Mouse (Mus musculus): ENCODE data around the gene Ttc7. TPM values are rescaled to one million over a fixed set of nuclear protein-coding genes. Genes with fewer than 3 reads are reported as not detected.

Ttc7 gene
- polyA plus RNA-seq, 1 experiment = 88.6 TPM

- WGBS = 78% methylated on average over 22 of the region's 22 CpGs
- DNase-seq (ENCODE audit: low read depth in 1 of 2, low spot score in 2 of 2) = no peak
- peaks cover 13% of the 10 kb centered on the region; the same call in 1 of the 2 replicates for H3K4me1 ChIP-seq (ENCODE audit: control insufficient read depth, insufficient read depth, insufficient read length)
- no peaks in the 10 kb centered on the region for H3K27me3 ChIP-seq (ENCODE audit: control insufficient read depth, insufficient read depth, low read length)
- TF ChIP-seq POLR2A (IDR thresholded peaks at IDR 0.05; ENCODE audit: low read depth, low read length) (no peak), CTCF (IDR thresholded peaks at IDR 0.05; ENCODE audit: extremely low read depth, insufficient read depth, insufficient read length, insufficient replicate concordance) (no peak)
- peaks cover 46% of the 10 kb centered on the region for H3K36me3 ChIP-seq (ENCODE audit: control insufficient read depth, insufficient read depth, low read length)
- no peak overlapping the region for H3K4me3 ChIP-seq (ENCODE audit: extremely low read depth, insufficient read depth, insufficient read length)
- no peak overlapping the region for H3K27ac ChIP-seq (ENCODE audit: insufficient read depth, low read length)
Measured at GRCm38 (mm10) chr17:87330250-87330920, 47.7 kb downstream of the Ttc7 start.

- Histone ChIP-seq H3K27ac (ENCODE audit: insufficient read depth, low read length) (no peak overlapping the region), H3K4me3 (ENCODE audit: extremely low read depth, insufficient read depth, insufficient read length) (no peak overlapping the region), H3K4me1 (ENCODE audit: control insufficient read depth, insufficient read depth, insufficient read length) (peaks cover 8% of the 10 kb centered on the region; the same call in 1 of the 2 replicates), H3K36me3 (ENCODE audit: control insufficient read depth, insufficient read depth, low read length) (peaks cover 50% of the 10 kb centered on the region), H3K27me3 (ENCODE audit: control insufficient read depth, insufficient read depth, low read length) (no peaks in the 10 kb centered on the region)
- WGBS = 22% methylated on average over 11 of the region's 11 CpGs
- TF ChIP-seq CTCF (IDR thresholded peaks at IDR 0.05; ENCODE audit: extremely low read depth, insufficient read depth, insufficient read length, insufficient replicate concordance) = no peak
- TF ChIP-seq POLR2A (IDR thresholded peaks at IDR 0.05; ENCODE audit: low read depth, low read length) = no peak
- no peak for DNase-seq (ENCODE audit: low read depth in 1 of 2, low spot score in 2 of 2)
Measured at GRCm38 (mm10) chr17:87330921-87331291, 48.2 kb downstream of the Ttc7 start.

GRCm38 (mm10) chr17:87331336-87332141 is 48.9 kb downstream of the Ttc7 start:
- H3K4me3 ChIP-seq (ENCODE audit: extremely low read depth, insufficient read depth, insufficient read length) = no peak overlapping the region
- H3K27ac ChIP-seq (ENCODE audit: insufficient read depth, low read length) = no peak overlapping the region
- WGBS = 74% methylated on average over 11 of the region's 11 CpGs
- H3K27me3 ChIP-seq (ENCODE audit: control insufficient read depth, insufficient read depth, low read length) = no peaks in the 10 kb centered on the region
- DNase-seq (ENCODE audit: low read depth in 1 of 2, low spot score in 2 of 2) = no peak
- no peak for TF ChIP-seq POLR2A (IDR thresholded peaks at IDR 0.05; ENCODE audit: low read depth, low read length)
- TF ChIP-seq CTCF (IDR thresholded peaks at IDR 0.05; ENCODE audit: extremely low read depth, insufficient read depth, insufficient read length, insufficient replicate concordance) = no peak
- peaks cover 54% of the 10 kb centered on the region for H3K36me3 ChIP-seq (ENCODE audit: control insufficient read depth, insufficient read depth, low read length)
- H3K4me1 ChIP-seq (ENCODE audit: control insufficient read depth, insufficient read depth, insufficient read length) = peaks cover 7% of the 10 kb centered on the region; the same call in 1 of the 2 replicates

GRCm38 (mm10) chr17:87332142-87332815 is 49.6 kb downstream of the Ttc7 start:
- no peak for DNase-seq (ENCODE audit: low read depth in 1 of 2, low spot score in 2 of 2)
- 86% methylated on average over 9 of the region's 9 CpGs for WGBS
- no peak overlapping the region for H3K4me3 ChIP-seq (ENCODE audit: extremely low read depth, insufficient read depth, insufficient read length)
- peaks cover 60% of the 10 kb centered on the region for H3K36me3 ChIP-seq (ENCODE audit: control insufficient read depth, insufficient read depth, low read length)
- H3K27ac ChIP-seq (ENCODE audit: insufficient read depth, low read length) = no peak overlapping the region
- no peaks in the 10 kb centered on the region for H3K27me3 ChIP-seq (ENCODE audit: control insufficient read depth, insufficient read depth, low read length)
- peaks cover under 1% of the 10 kb centered on the region; the same call in 1 of the 2 replicates for H3K4me1 ChIP-seq (ENCODE audit: control insufficient read depth, insufficient read depth, insufficient read length)
- TF ChIP-seq POLR2A (IDR thresholded peaks at IDR 0.05; ENCODE audit: low read depth, low read length) (no peak), CTCF (IDR thresholded peaks at IDR 0.05; ENCODE audit: extremely low read depth, insufficient read depth, insufficient read length, insufficient replicate concordance) (no peak)

GRCm38 (mm10) chr17:87332887-87333286 is 50.2 kb downstream of the Ttc7 start:
- Histone ChIP-seq H3K27ac (ENCODE audit: insufficient read depth, low read length) (no peak overlapping the region), H3K4me3 (ENCODE audit: extremely low read depth, insufficient read depth, insufficient read length) (no peak overlapping the region), H3K36me3 (ENCODE audit: control insufficient read depth, insufficient read depth, low read length) (peaks cover 65% of the 10 kb centered on the region), H3K27me3 (ENCODE audit: control insufficient read depth, insufficient read depth, low read length) (no peaks in the 10 kb centered on the region), H3K4me1 (ENCODE audit: control insufficient read depth, insufficient read depth, insufficient read length) (no peaks in the 10 kb centered on the region)
- DNase-seq (ENCODE audit: low read depth in 1 of 2, low spot score in 2 of 2) = no peak
- WGBS = 86% methylated on average over 6 of the region's 6 CpGs
- TF ChIP-seq CTCF (IDR thresholded peaks at IDR 0.05; ENCODE audit: extremely low read depth, insufficient read depth, insufficient read length, insufficient replicate concordance) (no peak), POLR2A (IDR thresholded peaks at IDR 0.05; ENCODE audit: low read depth, low read length) (no peak)

GRCm38 (mm10) chr17:87334162-87334561 is 51.5 kb downstream of the Ttc7 start:
- DNase-seq (ENCODE audit: low read depth in 1 of 2, low spot score in 2 of 2) = no peak
- H3K27me3 ChIP-seq (ENCODE audit: control insufficient read depth, insufficient read depth, low read length) = no peaks in the 10 kb centered on the region
- no peaks in the 10 kb centered on the region for H3K4me1 ChIP-seq (ENCODE audit: control insufficient read depth, insufficient read depth, insufficient read length)
- no peak overlapping the region for H3K4me3 ChIP-seq (ENCODE audit: extremely low read depth, insufficient read depth, insufficient read length)
- 98% methylated on average over 12 of the region's 12 CpGs for WGBS
- H3K27ac ChIP-seq (ENCODE audit: insufficient read depth, low read length) = no peak overlapping the region
- TF ChIP-seq CTCF (IDR thresholded peaks at IDR 0.05; ENCODE audit: extremely low read depth, insufficient read depth, insufficient read length, insufficient replicate concordance) (no peak), POLR2A (IDR thresholded peaks at IDR 0.05; ENCODE audit: low read depth, low read length) (no peak)
- peaks cover 65% of the 10 kb centered on the region for H3K36me3 ChIP-seq (ENCODE audit: control insufficient read depth, insufficient read depth, low read length)
